Mouse (Mus musculus) bone marrow, adult 2 months (tissue): Measurements from ENCODE around the gene Arhgap21. TPM values are rescaled to one million over a fixed set of nuclear protein-coding genes. Genes with fewer than 3 reads are reported as not detected.

Source experiments
- H3K27ac ChIP-seq: fragments of 200-500 bp; 2 replicates; pipeline ENCODE4 v1.5.1; 2012; ENCODE audit warnings: low read depth, mild to moderate bottlenecking, control low read depth, inconsistent platforms, low read length; ENCODE audit not compliant: control insufficient read depth, poor library complexity, insufficient read depth
- H3K4me1 ChIP-seq: fragments of 200-500 bp; 2 replicates; pipeline ENCODE4 v1.6.1; 2011; ENCODE audit warnings: low read length; ENCODE audit not compliant: control insufficient read depth, insufficient read depth
- H3K4me3 ChIP-seq: fragments of 200-500 bp; replicated peaks from 2 replicates; pipeline ENCODE3; 2011; ENCODE audit warnings: mild to moderate bottlenecking, low read depth, low read length, control low read depth; ENCODE audit not compliant: control insufficient read depth
- CTCF ChIP-seq: fragments of 200-500 bp; IDR thresholded peaks from 2 replicates; pipeline ENCODE4 v1.5.1; 2011; ENCODE audit warnings: low read length, control low read depth; ENCODE audit not compliant: control insufficient read depth, insufficient read depth
- POLR2A ChIP-seq: fragments of 200-500 bp; IDR thresholded peaks from 2 replicates; pipeline ENCODE4 v1.6.1; 2011; ENCODE audit warnings: low read depth, mild to moderate bottlenecking, control low read depth, low read length, borderline replicate concordance; ENCODE audit not compliant: control insufficient read depth
- WGBS: fragments of 180-500 bp; shearing (Covaris S2); methylation state at CpG from one replicate; pipeline ENCODE4 v1.1.7; 2018; 5-methylcytosine and 5-hydroxymethylcytosine counted together
- polyA plus RNA-seq: library from polyadenylated mRNA; stranded (reverse); fragments of >200 nt; gene quantifications from 2 replicates; pipeline ENCODE4 v1.2.4, GENCODE M21; 2011; ENCODE audit warnings: low replicate concordance; ENCODE audit not compliant: missing spikeins, insufficient read depth, insufficient read length

The Arhgap21 gene
- polyA plus RNA-seq, 1 experiment: 22.6 TPM

- no peak overlapping the region for H3K27ac ChIP-seq
- TF ChIP-seq POLR2A: no peak
- TF ChIP-seq CTCF: no peak
- H3K4me1 ChIP-seq: no peaks in the 10 kb centered on the region; the same call in 1 of the 2 replicates
- H3K4me3 ChIP-seq: no peak overlapping the region
- 87% methylated on average over 6 of the region's 6 CpGs for WGBS
Measured at GRCm38 (mm10) chr2:20955996-20956395, 12.7 kb downstream of the Arhgap21 start.

GRCm38 (mm10) chr2:20955376-20955775 lies 13.3 kb downstream of the Arhgap21 start:
- H3K4me3 ChIP-seq: no peak overlapping the region
- TF ChIP-seq POLR2A (no peak), CTCF (no peak)
- WGBS: 89% methylated on average over 8 of the region's 8 CpGs
- H3K27ac ChIP-seq: no peak overlapping the region
- no peaks in the 10 kb centered on the region; the same call in 1 of the 2 replicates for H3K4me1 ChIP-seq

GRCm38 (mm10) chr2:20952716-20953115 lies 16.0 kb downstream of the Arhgap21 start:
- H3K27ac ChIP-seq: no peak overlapping the region
- no peak overlapping the region for H3K4me3 ChIP-seq
- TF ChIP-seq POLR2A (no peak), CTCF (no peak)
- no peaks in the 10 kb centered on the region for H3K4me1 ChIP-seq
- WGBS: 78% methylated on average over 4 of the region's 4 CpGs

- H3K4me3 ChIP-seq: no peak overlapping the region
- no peak overlapping the region for H3K27ac ChIP-seq
- WGBS: 84% methylated on average over 3 of the region's 3 CpGs
- TF ChIP-seq CTCF (no peak), POLR2A (no peak)
- no peaks in the 10 kb centered on the region for H3K4me1 ChIP-seq
Measured at GRCm38 (mm10) chr2:20949168-20949567, 19.5 kb downstream of the Arhgap21 start.

GRCm38 (mm10) chr2:20947036-20947435 lies 21.6 kb downstream of the Arhgap21 start:
- Histone ChIP-seq H3K4me1 (no peaks in the 10 kb centered on the region), H3K4me3 (no peak overlapping the region), H3K27ac (no peak overlapping the region)
- 76% methylated on average over 1 of the region's 1 CpGs for WGBS
- no peak for TF ChIP-seq CTCF
- no peak for TF ChIP-seq POLR2A

- 65% methylated on average over 5 of the region's 5 CpGs for whole genome bisulfite sequencing
- no peak overlapping the region for H3K4me3 ChIP-seq
- H3K27ac ChIP-seq: no peak overlapping the region
- H3K4me1 ChIP-seq: no peaks in the 10 kb centered on the region
- no peak for TF ChIP-seq POLR2A
- TF ChIP-seq CTCF: no peak
Measured at GRCm38 (mm10) chr2:20945596-20945995, 23.1 kb downstream of the Arhgap21 start.

GRCm38 (mm10) chr2:20943730-20944454 lies 24.8 kb downstream of the Arhgap21 start:
- 76% methylated on average over 7 of the region's 7 CpGs for WGBS
- Histone ChIP-seq H3K4me3 (no peak overlapping the region), H3K27ac (no peak overlapping the region), H3K4me1 (no peaks in the 10 kb centered on the region)
- TF ChIP-seq POLR2A (no peak), CTCF (no peak)

GRCm38 (mm10) chr2:20943222-20943621 lies 25.5 kb downstream of the Arhgap21 start:
- 9% methylated on average over 5 of the region's 5 CpGs for WGBS
- no peak overlapping the region for H3K27ac ChIP-seq
- no peaks in the 10 kb centered on the region for H3K4me1 ChIP-seq

More at GRCm38 (mm10) chr2:20943222-20943621, 25.5 kb downstream of the Arhgap21 start:
- TF ChIP-seq CTCF: no peak
- TF ChIP-seq POLR2A: no peak
- no peak overlapping the region for H3K4me3 ChIP-seq
